Mouse (Mus musculus) gastrocnemius, postnatal 36 days (tissue): ENCODE measurements around the gene 3830406C13Rik. TPM values are rescaled to one million over a fixed set of nuclear protein-coding genes. Genes with fewer than 3 reads are reported as not detected.

Experiments
- DNase-seq, 2 experiments: peaks; one replicate each; pipeline ENCODE4 v3.0.0; 2022
- intact Hi-C: fragments of 180-260 bp; cut with DNase I; formaldehyde crosslinking; loops from one replicate; pipeline ENCODE4 v1.15.1; 2025
- total RNA-seq, 2 experiments: library from RNA; stranded (reverse); gene quantifications; 2 replicates each; pipeline ENCODE4 v1.2.3; 2021

The 3830406C13Rik gene
- total RNA-seq, 2 experiments from 2014 or later: 11.6 to 12.2 TPM

DNA sequence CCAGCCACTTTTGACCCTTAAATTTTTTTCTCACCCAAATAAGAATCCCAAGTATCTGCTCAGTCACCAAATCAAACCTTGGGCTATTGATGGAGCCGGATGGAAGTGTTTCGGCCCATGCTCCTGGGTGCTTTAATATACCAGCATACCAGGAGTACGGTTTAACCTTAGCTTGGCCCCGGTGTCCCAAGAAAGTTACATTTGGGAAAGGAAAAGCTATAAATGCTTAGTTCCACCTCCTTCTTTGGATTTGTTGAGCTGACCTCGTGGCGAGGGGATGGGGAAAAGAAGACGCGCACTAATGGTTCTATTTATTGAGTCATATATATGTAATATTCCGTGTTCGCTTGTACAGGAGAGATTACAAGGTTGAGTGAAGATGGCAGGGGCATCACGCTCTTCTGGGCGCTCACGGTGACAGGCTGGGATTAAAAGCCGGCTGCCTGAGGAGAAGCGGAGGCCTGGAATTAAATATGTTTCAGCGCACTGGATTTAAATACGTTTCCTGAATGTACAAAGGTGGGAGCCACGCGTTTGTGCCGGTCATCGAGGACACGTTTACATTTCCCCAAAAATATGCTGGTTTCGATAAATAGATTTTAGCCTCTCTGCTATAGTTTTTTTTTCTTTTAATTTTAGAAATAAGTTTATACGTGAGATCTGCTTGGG, 58.0 kb downstream of the 3830406C13Rik start:
- DNase-seq: no peak
- intact Hi-C loops: no loop called here

DNA sequence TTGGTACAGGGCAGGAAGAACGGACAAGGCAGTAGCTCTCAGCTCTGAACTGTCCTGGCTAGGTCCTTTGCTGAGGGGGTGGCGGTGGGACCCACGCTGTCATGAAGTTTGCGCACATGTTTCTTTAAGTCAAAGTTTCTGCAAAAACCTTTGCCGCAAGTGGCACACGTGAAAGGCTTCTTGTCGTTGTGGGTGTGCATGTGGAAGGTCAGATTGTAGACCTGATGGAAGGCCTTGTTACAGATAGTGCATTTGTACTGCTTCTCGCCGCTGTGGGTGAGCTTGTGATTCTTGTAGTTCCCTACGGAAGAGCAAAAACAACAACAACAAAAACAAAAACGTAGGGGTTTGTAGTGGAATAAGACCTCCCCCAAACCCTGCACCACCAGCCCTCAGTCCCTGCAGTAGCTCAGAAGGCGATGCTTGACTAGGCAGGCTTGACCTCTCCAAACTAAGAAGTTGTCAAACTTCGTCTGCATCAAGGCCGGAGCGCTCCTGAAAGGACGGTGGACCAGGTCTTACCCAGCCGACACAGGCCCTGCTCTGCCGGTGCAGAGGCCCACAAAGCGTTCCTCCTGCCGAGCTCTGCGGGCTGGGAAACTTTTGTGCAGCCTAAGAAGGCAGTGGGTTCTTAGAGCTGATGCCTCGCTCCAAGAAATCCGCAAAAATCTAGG, 58.6 kb downstream of the 3830406C13Rik start:
- intact Hi-C loops: no loop called here
- DNase-seq: no peak

GRCm38 (mm10) chr14:12343451-12343941, 59.5 kb downstream of the 3830406C13Rik start:
- intact Hi-C loops: no loop called here
- no peak for DNase-seq

GRCm38 (mm10) chr14:12344061-12344745, 60.2 kb downstream of the 3830406C13Rik start:
- intact Hi-C loops: no loop called here
- DNase-seq: no peak

DNA sequence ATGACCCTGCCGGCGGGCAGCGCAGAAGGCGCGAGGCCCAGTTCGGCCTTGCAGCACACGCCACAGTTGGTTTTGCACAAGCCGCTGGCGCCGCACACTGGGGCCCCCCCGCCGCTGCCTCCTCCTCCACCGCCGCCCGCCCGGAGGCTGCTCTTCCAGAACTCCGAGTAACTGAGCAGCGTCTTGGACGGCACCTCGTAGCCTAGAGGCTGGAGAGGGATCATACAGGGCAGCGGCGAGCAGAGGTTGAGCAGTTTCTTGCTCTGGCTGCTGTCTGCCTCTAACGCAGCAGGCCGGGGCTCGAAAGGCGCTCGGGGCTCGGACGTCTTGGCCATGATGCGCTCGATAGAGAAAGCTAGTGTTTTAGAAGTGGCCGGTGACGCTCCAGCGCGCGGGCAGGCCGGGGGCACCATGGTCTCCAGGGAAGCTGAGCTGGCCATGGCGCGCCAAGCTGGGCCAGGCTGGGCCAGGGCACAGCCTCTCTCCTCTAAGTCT, 60.8 kb downstream of the 3830406C13Rik start:
- DNase-seq: no peak
- intact Hi-C loops: no loop called here

- intact Hi-C loops: no loop called here
Measured at GRCm38 (mm10) chr14:12345241-12345921, 61.4 kb downstream of the 3830406C13Rik start.

GRCm38 (mm10) chr14:12346011-12346864, 62.3 kb downstream of the 3830406C13Rik start:
- DNase-seq: no peak
- intact Hi-C loops: no loop called here

More at GRCm38 (mm10) chr14:12345241-12345921, 61.4 kb downstream of the 3830406C13Rik start:
- DNase-seq: no peak

- no peak for DNase-seq
- intact Hi-C loops: no loop called here
Measured at GRCm38 (mm10) chr14:12346865-12347600, 63.1 kb downstream of the 3830406C13Rik start.

GRCm38 (mm10) chr14:12348089-12348488, 64.1 kb downstream of the 3830406C13Rik start, which contains the start of gene Fezf2:
TSS of gene Fezf2 (minus strand) at chr14:12348189.
- intact Hi-C loops: no loop called here
- DNase-seq: no peak

GRCm38 (mm10) chr14:12349334-12350090, 65.5 kb downstream of the 3830406C13Rik start:
- DNase-seq: no peak
- intact Hi-C loops: loop anchor here (5.0 kb wide), 1 partner anchor 53 kb away; no protein-coding TSS in a partner anchor

DNA sequence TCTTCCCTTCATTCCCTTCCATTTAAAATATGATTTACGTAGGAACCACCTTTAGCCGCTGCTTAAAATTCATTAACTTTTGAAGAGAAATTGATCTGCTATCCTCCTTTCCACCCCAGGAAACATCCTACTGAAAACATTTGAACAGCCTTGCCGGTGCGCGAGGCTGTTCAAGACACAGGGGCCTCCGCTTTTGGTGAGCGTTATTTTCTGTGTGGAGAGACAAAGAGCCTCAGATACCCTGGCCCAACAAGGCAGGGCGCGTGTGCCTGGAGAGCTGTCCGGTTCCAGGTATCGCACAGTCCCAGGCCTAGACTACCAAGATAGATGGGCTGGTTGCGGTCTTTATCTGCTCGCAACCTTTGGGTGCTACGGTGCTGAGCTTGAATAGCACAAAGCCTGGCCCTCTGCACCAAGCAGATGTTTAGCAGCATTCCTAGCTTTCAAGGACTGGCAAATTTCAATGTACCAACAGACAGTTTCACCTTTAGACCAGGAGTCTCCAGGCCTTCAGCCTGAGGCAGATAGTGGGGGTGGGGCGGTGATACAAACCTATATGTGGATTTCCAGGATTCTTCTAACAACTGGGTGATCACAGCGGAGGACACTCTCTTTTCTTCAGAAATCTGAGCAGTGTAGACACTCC, 66.4 kb downstream of the 3830406C13Rik start:
- no peak for DNase-seq
- intact Hi-C loops: loop anchor here (5.0 kb wide), 1 partner anchor 52 kb away; no protein-coding TSS in a partner anchor

Other genes starting within 250 kb of the 3830406C13Rik start
- under 1 TPM; 0.07 to 0.10 TPM for gene Gm49355, start 197 bp upstream of the 3830406C13Rik start, total RNA-seq
- not detected for gene Fezf2, start 64.0 kb downstream of the 3830406C13Rik start, total RNA-seq